In genomic region chr2:132139099-132139498, GRCm38 (mm10) we compare ENCODE assay signal across 18 mouse cellular contexts. TPM values are rescaled to one million over a fixed set of nuclear protein-coding genes. Genes with fewer than 3 reads are reported as not detected.
DNase-seq lines count a peak whose midpoint lies in the region; ATAC-seq and TF ChIP-seq lines count a peak whose summit lies in the region.
"Had no signal": no experiment of that assay in that cellular context is flagged by ENCODE, and none has a peak within 500 bp of the region (broad histone marks: within the 10 kb centered on the region; RNA-seq: fewer than 3 reads in every experiment).

No protein-coding gene starts in this region.

- H3K79me2 ChIP-seq in CH12.LX (replicated peaks; ENCODE audit: control insufficient read depth, extremely low read depth, insufficient read depth, poor library complexity, severe bottlenecking) = peaks cover 13% of the 10 kb centered on the region; the same call in 1 of the 2 replicates

- 0 out of 2 replicates have a peak, but pooled peaks have one; percentile 23 for ATAC-seq in granulocyte monocyte progenitor cell, adult 5-6 weeks (replicated peaks; ENCODE audit: poor library complexity, severe bottlenecking)
- ATAC-seq in hindbrain, embryonic 13.5 days (ENCODE audit: low FRiP score) = no peak
- ATAC-seq: intestine, embryonic 15.5 days; midbrain, embryonic 15.5 days had no signal

- H3K4me2 ChIP-seq in CH12.LX (ENCODE audit: insufficient read depth, low read depth, poor library complexity, severe bottlenecking) = no peak overlapping the region
- no peak overlapping the region for H3K4me2 ChIP-seq in hindbrain, embryonic 13.5 days
- H3K4me2 ChIP-seq: intestine, embryonic 15.5 days; midbrain, embryonic 15.5 days; neural tube, embryonic 12.5 days had no signal

- no peaks in the 10 kb centered on the region for H3K9me3 ChIP-seq in CH12.LX (replicated peaks; ENCODE audit: low read length)
- H3K9me3 ChIP-seq in hindbrain, embryonic 13.5 days = no peaks in the 10 kb centered on the region
- H3K9me3 ChIP-seq: intestine, embryonic 15.5 days; midbrain, embryonic 15.5 days; neural tube, embryonic 12.5 days had no signal

- H3K27me3 ChIP-seq in CH12.LX (replicated peaks) = no peaks in the 10 kb centered on the region
- H3K27me3 ChIP-seq in hindbrain, embryonic 13.5 days = no peaks in the 10 kb centered on the region
- H3K27me3 ChIP-seq: intestine, embryonic 15.5 days; midbrain, embryonic 15.5 days; neural tube, embryonic 12.5 days had no signal

- no peak for TF ChIP-seq EP300 in CH12.LX (IDR thresholded peaks at IDR 0.05; ENCODE audit: low read length)

- in situ Hi-C loops in CH12.LX (cut with MboI; ENCODE audit: low pct_ligation_motif_present, low pct_unique_long_range_greater_than_20kb, low sequenced_read_pairs) = loop anchor here (5.0 to 25.0 kb wide), 3 partner anchors 106 to 348 kb away; partner anchors contain the start of gene Tmem230

- TF ChIP-seq RAD21 in CH12.LX (IDR thresholded peaks at IDR 0.05; ENCODE audit: low read depth, low read length) = peak; percentile 31

- 97% methylated on average over 2 of the region's 2 CpGs for WGBS in hindbrain, embryonic 13.5 days

- TF ChIP-seq CTCF in layer of hippocampus, adult 2 months (conservative IDR thresholded peaks at IDR 0.05) = peak; percentile 66
- TF ChIP-seq CTCF in CH12.LX (conservative IDR thresholded peaks at IDR 0.05 in 1 of 2, IDR thresholded peaks at IDR 0.05 in 1 of 2; ENCODE audit: low read depth in 2 of 2, low read length in 2 of 2) = peak; percentile 38 to 57; a peak in 3 of 4 replicates

- dilution Hi-C loops in CH12.LX (cut with MboI; ENCODE audit: extremely low pct_ligation_motif_present, extremely low pct_unique_long_range_greater_than_20kb, low sequenced_read_pairs) = no loop called here

- no peak overlapping the region for H3K27ac ChIP-seq in layer of hippocampus, adult 2 months
- no peak overlapping the region for H3K27ac ChIP-seq in CH12.LX (ENCODE audit: insufficient read depth, low read depth)
- H3K27ac ChIP-seq in hindbrain, embryonic 13.5 days = no peak overlapping the region
- H3K27ac ChIP-seq: intestine, embryonic 15.5 days; midbrain, embryonic 15.5 days; neural tube, embryonic 12.5 days had no signal

- DNase-seq in layer of hippocampus, adult 2 months (ENCODE audit: low spot score in 2 of 2) = no peak
- no peak for DNase-seq in layer of hippocampus, postnatal 14 days (ENCODE audit: low spot score in 2 of 2)
- DNase-seq in B cell, adult 2 months = peak; percentile 23 to 27
- DNase-seq in CH12.LX (ENCODE audit: extremely low read depth) = no peak
- no peak for DNase-seq in urinary bladder, postnatal 14 days (ENCODE audit: low spot score)
- no peak for DNase-seq in cerebellum, adult 8-10 months
- DNase-seq: cerebellum, postnatal 14 days; gastrocnemius, postnatal 25 days; kidney, postnatal 36 days; left cerebral cortex, postnatal 4 days; lung, adult 18-20 months; right cerebral cortex, postnatal 25 days; thymus, adult 2 months had no signal

- peaks cover 2 to 23% of the 10 kb centered on the region in 2 experiments; a peak in 2 of 4 replicates for H3K4me1 ChIP-seq in CH12.LX (ENCODE audit: control insufficient read depth in 1 of 2, insufficient read depth in 2 of 2)
- peaks cover 25% of the 10 kb centered on the region for H3K4me1 ChIP-seq in hindbrain, embryonic 13.5 days (replicated peaks)

- no peak overlapping the region for H3K4me3 ChIP-seq in layer of hippocampus, adult 2 months
- H3K4me3 ChIP-seq in CH12.LX (replicated peaks in 1 of 3; ENCODE audit: low read depth in 2 of 3, low read length in 2 of 3, poor library complexity in 1 of 3) = no peak overlapping the region
- H3K4me3 ChIP-seq in hindbrain, embryonic 13.5 days = no peak overlapping the region
- H3K4me3 ChIP-seq: intestine, embryonic 15.5 days; midbrain, embryonic 15.5 days; neural tube, embryonic 12.5 days had no signal

- no peak overlapping the region for H3K9ac ChIP-seq in CH12.LX (ENCODE audit: insufficient read depth, low read depth)
- H3K9ac ChIP-seq in hindbrain, embryonic 13.5 days = no peak overlapping the region
- H3K9ac ChIP-seq: intestine, embryonic 15.5 days; midbrain, embryonic 15.5 days; neural tube, embryonic 12.5 days had no signal

- TF ChIP-seq POLR2A in CH12.LX (IDR thresholded peaks at IDR 0.05; ENCODE audit: low read depth, low read length) = no peak

- peaks cover 0 to 32% of the 10 kb centered on the region in 2 experiments for H3K36me3 ChIP-seq in CH12.LX (replicated peaks in 1 of 2; ENCODE audit: control insufficient read depth in 1 of 2, insufficient read depth in 1 of 2, low read length in 1 of 2)
- H3K36me3 ChIP-seq in hindbrain, embryonic 13.5 days = peaks cover 3% of the 10 kb centered on the region
- H3K36me3 ChIP-seq: intestine, embryonic 15.5 days; midbrain, embryonic 15.5 days had no signal

TF ChIP-seq in CH12.LX, 34 proteins besides CTCF, POLR2A, EP300 and RAD21:
- TF ChIP-seq MYC (IDR thresholded peaks at IDR 0.05; ENCODE audit: low read depth, low read length) = no peak
- no peak for TF ChIP-seq ETS1 (conservative IDR thresholded peaks at IDR 0.05; ENCODE audit: low read depth, low read length)
- peak; percentile 40; the same call in 1 of the 2 replicates for TF ChIP-seq SMC3 (IDR thresholded peaks at IDR 0.05; ENCODE audit: low read depth, low read length)
- no peak for TF ChIP-seq JUND (conservative IDR thresholded peaks at IDR 0.05; ENCODE audit: low read depth, low read length)

RNA-seq across cellular contexts. Expression of gene Slc23a2, which starts 5.8 kb away (rescaled TPM):
- total RNA-seq in layer of hippocampus, adult 2 months (2021) = 10 to 100 TPM; 93.1 to 96.0 TPM
- total RNA-seq in layer of hippocampus, postnatal 14 days (2021) = 10 to 100 TPM; 88.9 to 94.1 TPM
- 11.8 and 13.4 TPM in 2 replicates for total RNA-seq in CH12.LX (2012; rRNA removed)
- total RNA-seq in CH12.LX (2014; rRNA removed) = 10.6 and 11.0 TPM in 2 replicates
- 20.3 and 21.7 TPM in 2 replicates for polyA plus RNA-seq in CH12.LX (2012; ENCODE audit: insufficient read length, low read depth)
- total RNA-seq in granulocyte monocyte progenitor cell, adult 5-6 weeks (2014; fragmentation: Nextera tagmentation) = 4.5 and 12.5 TPM in 2 replicates
- 5.6 and 17.1 TPM in 2 replicates for total RNA-seq in granulocyte monocyte progenitor cell, adult 5-6 weeks (2017)
- 25.5 and 25.9 TPM in 2 replicates for polyA plus RNA-seq in hindbrain, embryonic 13.5 days (2015; fragmentation: Nextera tagmentation; extraction: Ambion mirVana)

Comparison
In these comparisons a context has a peak if more than half of its experiments do, and no peak if none do; other contexts are left out.
1. DNase-seq: peak in B cell, adult 2 months (2 of 2); none in layer of hippocampus, adult 2 months (0 of 2), layer of hippocampus, postnatal 14 days (0 of 2), CH12.LX (single experiment), urinary bladder, postnatal 14 days (single experiment) and cerebellum, adult 8-10 months (single experiment).
2. RNA of gene Slc23a2, which starts 5.8 kb away (total RNA-seq): 93.1 to 96.0 TPM in layer of hippocampus, adult 2 months and 88.9 to 94.1 TPM in layer of hippocampus, postnatal 14 days; 10.6 to 13.4 TPM in CH12.LX and 4.5 to 17.1 TPM in granulocyte monocyte progenitor cell, adult 5-6 weeks; every median in the first group is over 4 times any median in the second.